Mouse (Mus musculus): ENCODE results near the gene Samd10. TPM values are rescaled to one million over a fixed set of nuclear protein-coding genes. Genes with fewer than 3 reads are reported as not detected.

Gene Samd10
- polyA plus RNA-seq (2015; fragmentation: Nextera tagmentation; extraction: Ambion mirVana): 21.4 and 21.8 TPM in 2 replicates

GRCm38 (mm10) chr2:181598454-181599351, at the start of gene Samd10:
TSS of gene Samd10 (minus strand) at chr2:181599212.

GRCm38 (mm10) chr2:181592231-181593041, 6.6 kb downstream of the Samd10 start, which contains the start of gene Zfp512b:
TSS of gene Zfp512b (minus strand) at chr2:181592803.

DNA sequence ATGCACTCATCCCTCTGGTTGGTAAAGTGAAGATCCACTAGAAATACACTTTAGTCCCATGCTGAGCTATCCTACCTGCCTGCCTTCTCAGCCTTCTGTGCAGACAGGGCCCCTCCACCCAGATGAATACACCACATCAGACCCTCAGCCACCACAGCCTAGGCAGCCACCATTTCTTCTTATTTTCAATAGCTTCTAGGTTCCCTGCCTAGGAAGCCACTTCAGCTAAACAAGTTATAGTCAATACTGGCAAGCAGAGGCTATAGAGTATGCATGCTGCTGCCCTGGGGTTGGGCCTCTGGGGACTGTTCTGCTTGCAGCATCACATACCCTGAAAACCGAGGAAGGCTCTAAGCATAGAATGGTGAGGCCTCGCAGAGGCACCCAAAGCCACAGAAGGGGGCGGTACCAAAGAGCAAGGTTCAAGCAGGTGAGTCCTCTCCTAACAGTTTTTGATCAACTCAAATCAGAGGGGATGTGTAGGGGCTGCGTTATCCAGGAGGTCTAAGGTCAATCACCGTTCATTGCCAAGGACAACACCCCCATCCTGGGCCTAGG, 7.4 kb downstream of the Samd10 start, which contains the start of gene Prpf6:
Gene Prpf6, plus strand, starts transcription at position 341 of the 558 bp plus-strand sequence.

DNA sequence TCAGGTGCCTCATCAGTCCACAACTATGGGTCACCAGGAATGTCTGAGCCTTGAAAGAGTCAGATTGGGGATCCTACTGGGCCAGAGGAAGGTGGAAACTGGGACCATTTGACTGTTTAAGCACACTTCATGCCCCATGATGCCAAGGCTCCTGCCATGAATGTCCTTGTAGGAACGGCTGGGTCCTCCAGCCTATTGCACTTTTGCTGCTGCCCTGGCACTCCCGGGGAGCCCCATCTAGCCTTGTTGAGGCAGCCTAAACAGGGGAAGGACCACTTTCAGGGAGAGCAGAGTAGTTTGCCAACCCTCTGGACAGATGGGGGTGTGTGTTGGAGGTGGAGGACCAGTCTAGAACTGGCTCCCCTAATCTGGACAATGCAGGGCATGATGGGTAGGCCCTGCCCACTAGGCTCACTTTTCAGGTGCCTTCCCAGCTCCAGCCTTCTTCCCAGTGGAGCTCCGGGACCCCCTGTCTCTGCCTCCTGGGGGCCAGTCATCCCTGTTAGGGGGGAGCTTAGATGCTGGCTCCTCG, 14.5 kb downstream of the Samd10 start, which contains the start of gene Uckl1:
Gene Uckl1, minus strand, starts transcription at position 482 of the 532 bp plus-strand sequence.

Small RNAs within 50 kb of the gene (microRNA-seq; reads per million reads assigned to microRNA genes)
- not detected for gene Mir7006 (ENCODE audit: borderline replicate concordance, insufficient number of aligned reads)

Other genes starting within 250 kb of the Samd10 start
- gene Zgpat, start 234.3 kb downstream of the Samd10 start, polyA plus RNA-seq (2015; fragmentation: Nextera tagmentation; extraction: Ambion mirVana): 16.2 and 28.2 TPM in 2 replicates
- gene Arfrp1, start 233.8 kb downstream of the Samd10 start, polyA plus RNA-seq (2015; fragmentation: Nextera tagmentation; extraction: Ambion mirVana): 31.9 and 39.6 TPM in 2 replicates
- 9.4 and 10.7 TPM in 2 replicates for gene Lime1, start 219.1 kb downstream of the Samd10 start, polyA plus RNA-seq (2015; fragmentation: Nextera tagmentation; extraction: Ambion mirVana)
- gene Zbtb46, start 139.8 kb downstream of the Samd10 start, polyA plus RNA-seq (2015; fragmentation: Nextera tagmentation; extraction: Ambion mirVana): 12.8 and 16.5 TPM in 2 replicates
- gene Abhd16b, start 106.0 kb downstream of the Samd10 start, polyA plus RNA-seq (2015; fragmentation: Nextera tagmentation; extraction: Ambion mirVana): 0.26 TPM in 1 of 2 replicates, not detected in the other
- 209 and 229 TPM in 2 replicates for gene Tpd52l2, start 102.1 kb downstream of the Samd10 start, polyA plus RNA-seq (2015; fragmentation: Nextera tagmentation; extraction: Ambion mirVana)
- gene Dnajc5, start 78.7 kb downstream of the Samd10 start, polyA plus RNA-seq (2015; fragmentation: Nextera tagmentation; extraction: Ambion mirVana): 47.4 and 56.3 TPM in 2 replicates
- 42.5 and 70.6 TPM in 2 replicates for gene Uckl1, start 14.3 kb downstream of the Samd10 start, polyA plus RNA-seq (2015; fragmentation: Nextera tagmentation; extraction: Ambion mirVana)
- gene Prpf6, start 7.3 kb downstream of the Samd10 start, polyA plus RNA-seq (2015; fragmentation: Nextera tagmentation; extraction: Ambion mirVana): 29.2 and 43.1 TPM in 2 replicates
- gene Zfp512b, start 6.4 kb downstream of the Samd10 start, polyA plus RNA-seq (2015; fragmentation: Nextera tagmentation; extraction: Ambion mirVana): 29.7 and 35.5 TPM in 2 replicates
- gene Gm29797, start 57.8 kb upstream of the Samd10 start, polyA plus RNA-seq (2015; fragmentation: Nextera tagmentation; extraction: Ambion mirVana): 0.37 TPM in 1 of 2 replicates, not detected in the other
- 18.4 and 38.6 TPM in 2 replicates for gene Sox18, start 72.4 kb upstream of the Samd10 start, polyA plus RNA-seq (2015; fragmentation: Nextera tagmentation; extraction: Ambion mirVana)
- gene Tcea2, start 81.1 kb upstream of the Samd10 start, polyA plus RNA-seq (2015; fragmentation: Nextera tagmentation; extraction: Ambion mirVana): 15.1 and 18.1 TPM in 2 replicates
- gene Rgs19, start 94.8 kb upstream of the Samd10 start, polyA plus RNA-seq (2015; fragmentation: Nextera tagmentation; extraction: Ambion mirVana): 23.9 and 30.7 TPM in 2 replicates
- not detected in 2 replicates for gene Lkaaear1, start 99.2 kb upstream of the Samd10 start, polyA plus RNA-seq (2015; fragmentation: Nextera tagmentation; extraction: Ambion mirVana)
- gene Oprl1, start 115.8 kb upstream of the Samd10 start, polyA plus RNA-seq (2015; fragmentation: Nextera tagmentation; extraction: Ambion mirVana): 3.3 and 9.9 TPM in 2 replicates
- 3.6 and 4.9 TPM in 2 replicates for gene Myt1, start 164.1 kb upstream of the Samd10 start, polyA plus RNA-seq (2015; fragmentation: Nextera tagmentation; extraction: Ambion mirVana)
- gene Pcmtd2, start 238.6 kb upstream of the Samd10 start, polyA plus RNA-seq (2015; fragmentation: Nextera tagmentation; extraction: Ambion mirVana): 29.2 and 43.9 TPM in 2 replicates

All from adrenal gland, postnatal 0 days (tissue).